Mouse (Mus musculus) small intestine, adult 2 months (tissue): ENCODE data around the gene Lrp3.

Source experiments
- CTCF ChIP-seq: fragments of 200-500 bp; IDR thresholded peaks from 2 replicates; pipeline ENCODE4 v1.5.1; 2012; ENCODE audit warnings: low read depth, mild to moderate bottlenecking, control low read depth, inconsistent platforms, low read length, moderate library complexity, mixed read lengths; ENCODE audit not compliant: insufficient replicate concordance, insufficient read length; ENCODE audit errors: extremely low read depth
- POLR2A ChIP-seq: fragments of 200-500 bp; IDR thresholded peaks from 2 replicates; pipeline ENCODE4 v1.6.1; 2012; ENCODE audit warnings: low read depth, mild to moderate bottlenecking, control low read depth, inconsistent platforms, low read length, moderate library complexity

DNA sequence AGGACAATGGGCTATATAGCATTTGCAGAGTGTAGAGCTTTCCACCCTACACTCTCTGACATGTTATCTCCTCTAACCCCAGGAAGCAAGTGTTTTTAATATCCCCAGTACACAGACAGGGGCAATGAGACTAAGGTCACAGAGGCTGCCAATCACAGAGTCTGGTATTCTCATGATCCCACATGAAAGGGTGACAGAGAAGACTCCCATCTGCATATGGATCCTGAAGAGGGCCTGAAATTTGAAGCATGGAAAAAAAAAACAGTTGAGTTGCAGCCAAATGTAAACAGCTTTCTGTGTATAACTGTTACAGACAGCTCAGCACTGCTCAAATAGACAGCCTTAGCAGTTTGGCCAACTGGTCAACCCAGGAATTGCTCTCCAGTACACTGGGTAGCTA lies 15.5 kb downstream of the Lrp3 start:
- TF ChIP-seq CTCF (no peak), POLR2A (no peak)
